14 mouse cellular contexts compared by ENCODE assay signal in the genomic region with DNA sequence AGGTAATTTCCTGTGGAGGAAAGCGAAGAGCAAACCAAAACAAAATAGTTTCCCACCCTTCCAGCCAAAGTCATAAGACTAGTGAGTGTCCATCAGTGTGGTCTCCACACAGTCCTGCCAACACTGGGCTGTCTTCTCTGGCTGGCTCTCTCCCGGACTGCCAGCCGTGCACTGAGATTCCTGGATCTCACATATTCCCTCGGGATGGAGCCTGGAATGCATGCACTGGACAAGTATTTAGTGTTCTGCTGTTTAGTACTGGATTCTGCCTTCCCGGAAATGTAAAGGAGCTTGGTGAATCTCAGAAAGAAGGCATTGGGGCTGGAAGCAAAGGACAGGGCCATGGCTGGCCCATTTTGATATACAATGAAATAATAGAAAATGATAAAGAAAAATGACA.
"Had no signal": no experiment of that assay in that cellular context is flagged by ENCODE, and none has a peak within 500 bp of the region (broad histone marks: within the 10 kb centered on the region; RNA-seq: fewer than 3 reads in every experiment).

No protein-coding gene starts in this region.

- H3K36me3 ChIP-seq: stomach, embryonic 15.5 days had no signal

- H3K4me3 ChIP-seq: left cerebral cortex, adult 2 months; limb, embryonic 10.5 days; liver, embryonic 15.5 days; midbrain, embryonic 13.5 days; stomach, embryonic 15.5 days had no signal

- H3K9me3 ChIP-seq: limb, embryonic 10.5 days; liver, embryonic 15.5 days; midbrain, embryonic 13.5 days; stomach, embryonic 15.5 days had no signal

- H3K27me3 ChIP-seq: liver, embryonic 15.5 days; midbrain, embryonic 13.5 days; stomach, embryonic 15.5 days had no signal

- H3K27ac ChIP-seq: left cerebral cortex, adult 2 months; liver, embryonic 15.5 days; midbrain, embryonic 13.5 days; stomach, embryonic 15.5 days had no signal

- ATAC-seq: intestine, postnatal 0 days; lung, postnatal 0 days; midbrain, embryonic 13.5 days had no signal

- H3K4me1 ChIP-seq: liver, embryonic 15.5 days; midbrain, embryonic 13.5 days had no signal

- DNase-seq: kidney, postnatal 25 days; lung, adult 2 months; lung, postnatal 4 days; right cerebral cortex, postnatal 14 days; thymus, adult 2 months; thymus, postnatal 36 days had no signal

- H3K4me2 ChIP-seq: liver, embryonic 11.5 days; liver, embryonic 15.5 days; midbrain, embryonic 13.5 days; stomach, embryonic 15.5 days had no signal

- H3K9ac ChIP-seq: liver, embryonic 15.5 days; midbrain, embryonic 13.5 days; stomach, embryonic 15.5 days had no signal
